12 mouse cellular contexts compared by ENCODE assay signal in the genomic region with DNA sequence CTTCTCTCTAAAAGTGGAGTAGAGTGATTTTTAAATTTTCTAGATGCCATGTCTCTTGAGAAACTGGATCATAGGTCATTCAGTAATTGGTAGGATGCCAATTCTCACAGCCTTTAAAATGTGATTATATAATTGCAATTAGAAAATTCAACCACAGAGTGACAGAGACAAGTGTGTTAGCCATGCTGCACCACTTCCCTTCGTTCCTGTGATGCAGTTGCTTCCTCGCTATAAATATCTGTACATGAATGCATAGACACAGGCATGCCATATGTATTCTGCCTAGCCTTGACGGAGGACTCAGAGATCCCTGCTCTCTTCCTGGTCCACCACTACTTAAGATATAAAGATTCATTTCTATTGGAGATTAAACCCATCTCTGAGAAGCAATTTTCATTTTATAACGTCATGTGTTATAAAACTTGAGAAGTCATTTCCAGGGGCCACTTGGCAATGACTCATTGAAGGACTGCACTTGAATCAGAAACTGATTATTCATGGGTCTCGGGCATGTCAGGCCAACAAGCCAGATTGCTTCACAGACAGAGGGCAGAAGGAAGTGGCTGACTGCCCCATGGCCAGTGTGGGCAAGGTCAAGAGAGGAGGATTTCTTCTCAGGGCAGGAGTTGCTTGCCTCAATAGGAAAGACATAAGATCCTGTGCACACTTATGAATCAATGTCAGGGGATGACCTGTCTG.
A peak's percentile ranks its signal among the peaks of the same experiment; 100 is the strongest.
DNase-seq lines count a peak whose midpoint lies in the region; ATAC-seq lines count a peak whose summit lies in the region.
"Had no signal": no experiment of that assay in that cellular context is flagged by ENCODE, and none has a peak within 500 bp of the region (broad histone marks: within the 10 kb centered on the region; RNA-seq: fewer than 3 reads in every experiment).

No protein-coding gene starts in this region.

- no peak overlapping the region for H3K4me3 ChIP-seq in brown adipose tissue, adult 24 weeks (ENCODE audit: insufficient read depth, low read depth, low read length)
- H3K4me3 ChIP-seq: forebrain, embryonic 13.5 days; hindbrain, embryonic 13.5 days had no signal

- peak overlapping the region; percentile 100 for H3K27ac ChIP-seq in brown adipose tissue, adult 24 weeks (replicated peaks; ENCODE audit: low read depth, low read length)
- H3K27ac ChIP-seq: forebrain, embryonic 13.5 days; hindbrain, embryonic 13.5 days had no signal

- peak; percentile 11 for DNase-seq in kidney, adult 18-20 months
- no peak for DNase-seq in kidney, postnatal 4 days
- peak; percentile 81 to 93 for DNase-seq in adrenal gland, adult (ENCODE audit: inconsistent age in 2 of 2, low spot score in 1 of 2)
- DNase-seq in lung, postnatal 4 days: peak; percentile 47 to 48
- no peak for DNase-seq in right cerebral cortex, adult 18-20 months
- DNase-seq: lung, embryonic 14.5 days; spleen, adult 18-20 months; thymus, postnatal 36 days had no signal

- no peak for ATAC-seq in erythroblast, adult 5-6 weeks (replicated peaks; ENCODE audit: low FRiP score, poor library complexity, severe bottlenecking)
- ATAC-seq: forebrain, embryonic 13.5 days had no signal

- no peaks in the 10 kb centered on the region; the same call in 1 of the 2 replicates for H3K4me1 ChIP-seq in brown adipose tissue, adult 24 weeks (ENCODE audit: control insufficient read depth, insufficient read depth, insufficient read length, low read length)
- H3K4me1 ChIP-seq: forebrain, embryonic 13.5 days; hindbrain, embryonic 13.5 days had no signal

Comparison
In these comparisons a context has a peak if more than half of its experiments do, and no peak if none do; other contexts are left out.
1. DNase-seq: peak in kidney, adult 18-20 months (single experiment), adrenal gland, adult (2 of 2) and lung, postnatal 4 days (2 of 2); none in kidney, postnatal 4 days (0 of 2) and right cerebral cortex, adult 18-20 months (single experiment).